Mouse (Mus musculus) bone marrow macrophage, adult 2 months (primary cell): Measurements from ENCODE around the gene Dusp10. TPM values are rescaled to one million over a fixed set of nuclear protein-coding genes. Genes with fewer than 3 reads are reported as not detected.

ENCODE experiments used
- H3K27ac ChIP-seq: 2 replicates; pipeline ENCODE4 v1.5.1; 2012; ENCODE audit warnings: low read depth, low read length; ENCODE audit not compliant: insufficient read depth
- H3K4me1 ChIP-seq: 2 replicates; pipeline ENCODE4 v1.6.1; 2012; ENCODE audit warnings: low read length; ENCODE audit not compliant: control insufficient read depth, insufficient read depth
- H3K4me3 ChIP-seq: 2 replicates; pipeline ENCODE4 v1.5.1; 2012; ENCODE audit warnings: mild to moderate bottlenecking, low read length, moderate library complexity; ENCODE audit not compliant: insufficient read depth
- CTCF ChIP-seq: IDR thresholded peaks from 2 replicates; pipeline ENCODE4 v1.5.1; 2012; ENCODE audit warnings: low read depth, mild to moderate bottlenecking, low read length, moderate library complexity
- POLR2A ChIP-seq: IDR thresholded peaks from 2 replicates; pipeline ENCODE4 v1.6.1; 2012; ENCODE audit warnings: mild to moderate bottlenecking, low read depth, low read length, borderline replicate concordance
- polyA plus RNA-seq: library from polyadenylated mRNA; stranded (reverse); fragments of >200 nt; gene quantifications from 2 replicates; pipeline ENCODE4 v1.2.4, GENCODE M21; 2012; ENCODE audit not compliant: missing spikeins, insufficient read depth, insufficient read length

Dusp10 gene
- polyA plus RNA-seq, 1 experiment = 1.2 TPM

- TF ChIP-seq POLR2A = no peak
- Histone ChIP-seq H3K4me1 (peaks cover 9% of the 10 kb centered on the region), H3K27ac (no peak overlapping the region), H3K4me3 (no peak overlapping the region)
Observed at GRCm38 (mm10) chr1:184052331-184052730, 39.2 kb downstream of the Dusp10 start.

GRCm38 (mm10) chr1:184053141-184053540 lies 40.0 kb downstream of the Dusp10 start:
- H3K4me3 ChIP-seq = no peak overlapping the region
- H3K27ac ChIP-seq = no peak overlapping the region
- H3K4me1 ChIP-seq = peaks cover 9% of the 10 kb centered on the region
- no peak for TF ChIP-seq CTCF

- H3K4me1 ChIP-seq = peaks cover 9% of the 10 kb centered on the region
- H3K27ac ChIP-seq = no peak overlapping the region
- no peak overlapping the region for H3K4me3 ChIP-seq
- TF ChIP-seq POLR2A = no peak
- TF ChIP-seq CTCF = no peak
Observed at GRCm38 (mm10) chr1:184053711-184054110, 40.6 kb downstream of the Dusp10 start.

GRCm38 (mm10) chr1:184054176-184054575 lies 41.1 kb downstream of the Dusp10 start:
- Histone ChIP-seq H3K4me3 (no peak overlapping the region), H3K4me1 (peaks cover 9% of the 10 kb centered on the region), H3K27ac (no peak overlapping the region)
- TF ChIP-seq POLR2A = no peak
- no peak for TF ChIP-seq CTCF

GRCm38 (mm10) chr1:184058206-184058605 lies 45.1 kb downstream of the Dusp10 start:
- TF ChIP-seq CTCF = no peak
- TF ChIP-seq POLR2A = no peak
- no peak overlapping the region for H3K4me3 ChIP-seq

GRCm38 (mm10) chr1:184059814-184060213 lies 46.7 kb downstream of the Dusp10 start:
- Histone ChIP-seq H3K27ac (no peak overlapping the region), H3K4me3 (no peak overlapping the region), H3K4me1 (peaks cover 7% of the 10 kb centered on the region)
- no peak for TF ChIP-seq CTCF
- no peak for TF ChIP-seq POLR2A

More at GRCm38 (mm10) chr1:184058206-184058605, 45.1 kb downstream of the Dusp10 start:
- Histone ChIP-seq H3K27ac (no peak overlapping the region), H3K4me1 (peaks cover 6% of the 10 kb centered on the region)

- no peak overlapping the region for H3K4me3 ChIP-seq
- H3K4me1 ChIP-seq = peaks cover 7% of the 10 kb centered on the region
- no peak overlapping the region for H3K27ac ChIP-seq
- TF ChIP-seq POLR2A (no peak), CTCF (no peak)
Observed at GRCm38 (mm10) chr1:184060381-184060780, 47.3 kb downstream of the Dusp10 start.

GRCm38 (mm10) chr1:184060828-184061734 lies 48.0 kb downstream of the Dusp10 start:
- Histone ChIP-seq H3K27ac (no peak overlapping the region), H3K4me1 (peaks cover 13% of the 10 kb centered on the region), H3K4me3 (no peak overlapping the region)
- TF ChIP-seq CTCF (no peak), POLR2A (no peak)

GRCm38 (mm10) chr1:184061901-184062300 lies 48.8 kb downstream of the Dusp10 start:
- peaks cover 21% of the 10 kb centered on the region for H3K4me1 ChIP-seq
- TF ChIP-seq POLR2A (no peak), CTCF (no peak)
- no peak overlapping the region for H3K4me3 ChIP-seq
- no peak overlapping the region for H3K27ac ChIP-seq

- TF ChIP-seq POLR2A = no peak
- no peak for TF ChIP-seq CTCF
- H3K4me3 ChIP-seq = no peak overlapping the region
- H3K27ac ChIP-seq = no peak overlapping the region
- peaks cover 32% of the 10 kb centered on the region for H3K4me1 ChIP-seq
Observed at GRCm38 (mm10) chr1:184064306-184064705, 51.2 kb downstream of the Dusp10 start.
